Mouse (Mus musculus) myocyte (in vitro differentiated cells): ENCODE measurements at regions not wholly inside any gene's neighbourhood (a gene's known extent, or its start where the extent isn't known, plus 50 kb on each side); places are given as distances from the start of the nearest gene placed in this dataset.

Source experiments
- H3K27me3 ChIP-seq: one replicate; pipeline ENCODE4 v1.6.1; 2011; ENCODE audit not compliant: control insufficient read depth, insufficient read depth, insufficient read length
- H3K36me3 ChIP-seq: one replicate; pipeline ENCODE4 v1.6.1; 2011; ENCODE audit not compliant: control insufficient read depth, insufficient read depth
- H3K4me2 ChIP-seq: one replicate; pipeline ENCODE4 v1.6.1; 2011; ENCODE audit warnings: low read depth, control low read depth
- H3K4me3 ChIP-seq: one replicate; pipeline ENCODE4 v1.5.1; 2011; ENCODE audit warnings: mild to moderate bottlenecking, control low read depth, moderate library complexity
- H3K79me2 ChIP-seq: one replicate; pipeline ENCODE4 v1.6.1; 2011; ENCODE audit not compliant: control insufficient read depth, insufficient read depth
- H3ac ChIP-seq: one replicate; pipeline ENCODE4 v1.6.1; 2011; ENCODE audit not compliant: control insufficient read depth, insufficient read length
- CEBPB ChIP-seq: IDR thresholded peaks from 2 replicates; pipeline ENCODE4 v1.6.1; 2011; ENCODE audit warnings: mild to moderate bottlenecking, moderate library complexity; ENCODE audit not compliant: poor library complexity, insufficient read depth, severe bottlenecking
- E2F4 ChIP-seq: IDR thresholded peaks from one replicate; pipeline ENCODE4 v1.6.1; 2011; ENCODE audit warnings: mild to moderate bottlenecking, control low read depth, moderate library complexity; ENCODE audit not compliant: insufficient read depth
- MAX ChIP-seq: IDR thresholded peaks from one replicate; pipeline ENCODE4 v1.6.1; 2011; ENCODE audit warnings: low read depth, mild to moderate bottlenecking, control low read depth
- MYOD1 ChIP-seq, 3 experiments: IDR thresholded peaks; one replicate each; pipeline ENCODE4 v1.6.1; 2011; ENCODE audit warnings: control low read depth in 2 of 3, low read depth in 2 of 3, mild to moderate bottlenecking in 2 of 3, moderate library complexity in 1 of 3; ENCODE audit not compliant: insufficient read length in 2 of 3, control insufficient read depth in 1 of 3
- MYOG ChIP-seq, 3 experiments: IDR thresholded peaks; one replicate each; pipeline ENCODE4 v1.6.1; 2011; ENCODE audit warnings: control low read depth in 2 of 3, low read depth in 2 of 3, mild to moderate bottlenecking in 2 of 3; ENCODE audit not compliant: insufficient read length in 2 of 3, control insufficient read depth in 1 of 3, insufficient read depth in 1 of 3
- POLR2A ChIP-seq: IDR thresholded peaks from one replicate; pipeline ENCODE4 v1.6.1; 2011; ENCODE audit warnings: low read depth, mild to moderate bottlenecking, control low read depth, moderate library complexity; ENCODE audit not compliant: insufficient read length
- POLR2AphosphoS2 ChIP-seq: IDR thresholded peaks from one replicate; pipeline ENCODE4 v1.6.1; 2011; ENCODE audit warnings: low read depth, control low read depth; ENCODE audit not compliant: insufficient read length
- REST ChIP-seq: IDR thresholded peaks from one replicate; pipeline ENCODE4 v1.6.1; 2011; ENCODE audit warnings: mild to moderate bottlenecking, control low read depth, moderate library complexity; ENCODE audit not compliant: insufficient read depth, insufficient read length
- SRF ChIP-seq: IDR thresholded peaks from one replicate; pipeline ENCODE4 v1.6.1; 2011; ENCODE audit warnings: low read depth; ENCODE audit not compliant: control insufficient read depth, insufficient read length
- TCF12 ChIP-seq: IDR thresholded peaks from one replicate; pipeline ENCODE4 v1.6.1; 2011; ENCODE audit warnings: mild to moderate bottlenecking, control low read depth; ENCODE audit not compliant: poor library complexity, insufficient read depth, severe bottlenecking
- TCF3 ChIP-seq: IDR thresholded peaks from one replicate; pipeline ENCODE4 v1.6.1; 2011; ENCODE audit warnings: low read depth, control low read depth; ENCODE audit not compliant: insufficient read length
- USF1 ChIP-seq: IDR thresholded peaks from one replicate; pipeline ENCODE4 v1.6.1; 2011; ENCODE audit warnings: low read depth, mild to moderate bottlenecking, control low read depth, moderate library complexity

DNA sequence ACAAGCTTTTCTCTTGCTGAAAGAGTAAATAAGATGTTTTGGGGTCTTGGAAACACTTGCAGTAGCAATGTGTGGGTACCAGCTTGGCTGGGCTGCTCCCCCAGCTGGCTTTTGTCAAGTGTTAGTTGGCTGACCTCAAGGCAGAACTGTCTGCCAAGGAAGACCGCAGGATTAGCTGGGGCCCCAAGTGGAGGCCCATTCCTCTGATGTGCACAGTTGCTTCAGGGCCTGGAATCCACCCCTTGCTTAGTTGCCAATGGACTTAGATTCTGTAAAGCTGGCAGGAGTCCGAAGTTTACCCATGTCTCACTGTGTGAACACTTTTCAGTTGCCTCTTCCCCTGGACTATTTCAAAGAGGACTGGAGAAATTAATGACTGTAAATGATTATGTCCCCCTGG lies 57.8 kb upstream of the Rmdn2 start:
- Histone ChIP-seq H3K4me3 (no peak overlapping the region), H3K4me2 (peak overlapping the region; percentile 3), H3K36me3 (no peaks in the 10 kb centered on the region), H3K27me3 (no peaks in the 10 kb centered on the region), H3ac (no peak overlapping the region), H3K79me2 (no peaks in the 10 kb centered on the region)
- TF ChIP-seq MYOD1 (IDR thresholded peaks at IDR 0.05; ENCODE audit: control insufficient read depth in 1 of 3, insufficient read length in 2 of 3, low read depth in 2 of 3) (peak in 2 of 3 experiments; percentile 50 to 79), SRF (no peak), TCF12 (peak; percentile 62), MYOG (IDR thresholded peaks at IDR 0.05; ENCODE audit: control insufficient read depth in 1 of 3, insufficient read depth in 1 of 3, insufficient read length in 2 of 3, low read depth in 2 of 3) (peak; percentile 18 to 79 (median 39))

GRCm38 (mm10) chr17:79555593-79555992 lies 56.1 kb upstream of the Rmdn2 start:
- Histone ChIP-seq H3K27me3 (no peaks in the 10 kb centered on the region), H3K4me2 (no peak overlapping the region)
- TF ChIP-seq REST (no peak), USF1 (no peak), SRF (no peak), POLR2A (no peak), TCF12 (no peak), CEBPB (no peak), MYOG (IDR thresholded peaks at IDR 0.05; ENCODE audit: control insufficient read depth in 1 of 3, insufficient read depth in 1 of 3, insufficient read length in 2 of 3, low read depth in 2 of 3) (no peak), POLR2AphosphoS2 (no peak), TCF3 (no peak), E2F4 (no peak), MAX (no peak), MYOD1 (IDR thresholded peaks at IDR 0.05; ENCODE audit: control insufficient read depth in 1 of 3, insufficient read length in 2 of 3, low read depth in 2 of 3) (no peak)

More at GRCm38 (mm10) chr17:79555593-79555992, 56.1 kb upstream of the Rmdn2 start:
- H3K4me3 ChIP-seq = no peak overlapping the region
- no peaks in the 10 kb centered on the region for H3K79me2 ChIP-seq
- no peak overlapping the region for H3ac ChIP-seq
- no peaks in the 10 kb centered on the region for H3K36me3 ChIP-seq
